Mouse (Mus musculus) T-cell, adult 2 months (primary cell): Measurements from ENCODE around the gene Zbtb49.

Experiments used
- DNase-seq: peaks from one replicate; pipeline ENCODE4 v3.0.0; 2022; ENCODE audit warnings: low spot score

The Zbtb49 gene

DNA sequence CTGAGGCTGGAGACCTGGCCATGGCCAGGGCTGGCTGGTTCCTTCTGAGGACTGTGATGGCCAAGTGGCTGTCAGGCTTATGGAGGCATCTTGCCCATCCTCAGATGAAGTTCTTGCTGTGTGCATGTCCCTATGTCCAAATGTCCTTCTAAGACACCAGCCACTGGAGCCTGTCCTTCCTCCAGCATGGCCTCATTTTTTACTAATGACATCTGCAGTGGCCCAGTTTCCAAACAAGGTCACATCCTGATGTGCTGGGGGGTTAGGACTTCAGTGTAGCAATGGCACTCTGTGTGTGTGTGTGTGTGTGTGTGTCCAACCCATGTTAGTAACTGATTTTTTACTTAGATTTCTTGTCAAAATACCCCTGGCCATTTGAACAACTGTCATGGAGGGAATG, 24.3 kb downstream of the Zbtb49 start:
- no peak for DNase-seq

DNA sequence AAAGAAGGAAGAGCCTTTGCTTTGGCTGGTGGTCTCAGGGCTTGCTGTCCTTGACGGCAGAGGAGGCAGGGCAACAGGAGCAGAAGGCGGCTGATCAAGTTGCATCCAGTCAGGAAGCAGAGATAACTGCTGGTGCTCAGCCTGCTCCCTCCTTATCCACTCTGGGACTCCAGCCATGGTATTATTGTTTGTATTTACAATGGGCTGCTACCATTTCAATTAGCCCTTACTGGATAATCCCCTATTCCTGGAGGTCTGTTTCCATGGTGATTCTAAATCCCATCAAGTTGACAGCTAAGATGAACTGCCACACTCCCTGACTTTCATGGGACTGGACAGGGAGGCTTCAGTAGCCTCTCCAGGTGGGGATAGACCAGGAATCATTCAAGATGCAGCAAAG, 25.3 kb downstream of the Zbtb49 start:
- DNase-seq, result no peak

DNA sequence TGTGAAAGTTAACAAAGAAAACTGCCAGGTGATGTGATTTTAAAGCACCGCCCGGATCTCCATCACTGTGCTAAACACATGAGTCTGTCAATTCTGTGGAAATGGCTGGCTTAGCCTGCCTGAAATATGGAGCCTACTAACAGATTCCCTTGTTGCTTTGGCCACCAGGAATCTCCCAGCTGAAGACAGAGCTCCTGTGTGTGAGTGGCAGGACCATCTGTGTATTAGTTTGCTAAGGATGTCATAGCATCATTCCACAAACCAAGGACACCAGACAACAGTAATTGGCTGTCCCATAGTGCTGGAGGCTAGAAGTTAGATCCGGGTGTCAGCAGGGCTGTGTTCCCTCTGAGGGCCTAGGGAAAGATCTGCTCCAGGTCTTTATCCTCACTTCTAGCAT, 29.4 kb downstream of the Zbtb49 start:
- DNase-seq, result no peak

DNA sequence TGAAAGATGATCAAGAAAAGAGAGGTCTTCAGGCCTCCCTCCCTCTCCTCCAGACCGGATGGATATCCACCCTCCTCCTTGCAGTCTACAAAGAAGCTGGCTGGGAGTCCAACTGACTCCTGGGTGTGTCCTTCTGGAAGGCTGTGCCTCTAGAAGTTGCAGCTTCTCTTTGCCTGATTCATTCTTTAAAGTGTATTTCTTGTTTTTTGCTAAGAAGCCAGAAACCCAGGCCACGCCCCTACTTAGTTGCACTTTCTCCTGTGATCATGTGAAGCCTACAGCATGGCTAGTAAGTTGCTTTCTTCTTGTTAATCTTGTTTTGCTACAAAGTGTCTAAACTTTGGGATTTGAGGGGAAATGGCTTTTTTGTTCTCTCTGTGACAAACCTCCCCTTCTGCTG, 33.3 kb downstream of the Zbtb49 start:
- DNase-seq, result no peak

DNA sequence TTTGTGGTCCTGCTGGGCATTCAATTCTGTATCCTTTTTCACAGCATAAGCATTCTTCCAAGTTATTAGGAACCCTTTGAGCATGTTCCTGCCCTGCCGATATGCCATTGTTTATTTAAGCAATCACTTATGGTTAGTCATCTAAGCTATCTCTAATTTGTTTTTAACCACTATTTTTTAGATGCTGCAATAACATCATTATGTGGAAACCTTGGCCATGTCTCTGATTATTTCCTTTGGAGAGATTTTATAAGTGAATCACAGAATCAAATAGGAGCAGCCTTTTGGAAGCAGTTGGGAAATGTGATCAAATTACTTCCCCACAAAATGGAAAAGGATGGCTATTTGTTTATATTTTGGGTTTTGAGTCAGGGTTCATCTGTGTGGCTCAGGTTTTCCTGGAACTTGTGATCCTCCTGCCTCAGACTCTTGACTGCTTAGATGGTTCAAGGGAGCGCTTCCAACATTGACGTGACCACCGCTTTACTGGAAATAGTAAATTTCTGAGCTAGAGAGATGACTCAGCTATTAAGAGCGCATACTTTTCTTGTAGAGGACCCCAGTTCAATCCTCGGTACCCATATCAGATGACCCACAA, 35.5 kb downstream of the Zbtb49 start:
- DNase-seq, result no peak

DNA sequence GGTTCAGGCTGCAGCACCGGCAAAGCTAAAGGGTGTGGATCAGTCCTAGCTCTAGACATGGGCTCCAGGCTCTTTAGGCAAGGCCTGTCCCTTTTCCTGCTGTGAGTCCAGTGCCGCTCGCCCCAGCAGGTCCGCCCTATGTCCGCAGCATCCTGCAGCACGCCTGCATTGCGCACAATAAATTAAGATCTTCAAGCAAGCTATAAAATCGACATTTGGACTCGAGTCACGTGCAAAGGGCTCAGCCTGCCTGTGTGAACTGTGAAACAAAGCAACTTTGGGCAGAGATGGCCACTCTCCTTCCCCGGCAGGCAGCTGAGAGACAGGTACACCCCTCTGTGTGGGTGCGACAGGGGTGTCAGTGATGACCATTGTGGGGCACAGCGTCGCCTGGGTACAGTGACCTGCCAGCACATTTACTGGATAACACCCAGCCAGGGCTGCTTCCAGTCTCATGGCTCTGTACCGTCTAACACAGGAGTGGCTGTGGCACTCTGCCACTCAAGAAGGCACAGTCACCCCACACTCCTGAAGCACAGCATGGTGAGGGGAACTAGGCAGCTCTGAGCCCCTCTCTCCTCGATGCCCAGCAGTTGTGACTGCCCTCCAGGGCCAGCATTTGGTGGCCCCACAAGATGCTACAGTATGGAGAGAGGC, 45.9 kb downstream of the Zbtb49 start:
- DNase-seq, result no peak

DNA sequence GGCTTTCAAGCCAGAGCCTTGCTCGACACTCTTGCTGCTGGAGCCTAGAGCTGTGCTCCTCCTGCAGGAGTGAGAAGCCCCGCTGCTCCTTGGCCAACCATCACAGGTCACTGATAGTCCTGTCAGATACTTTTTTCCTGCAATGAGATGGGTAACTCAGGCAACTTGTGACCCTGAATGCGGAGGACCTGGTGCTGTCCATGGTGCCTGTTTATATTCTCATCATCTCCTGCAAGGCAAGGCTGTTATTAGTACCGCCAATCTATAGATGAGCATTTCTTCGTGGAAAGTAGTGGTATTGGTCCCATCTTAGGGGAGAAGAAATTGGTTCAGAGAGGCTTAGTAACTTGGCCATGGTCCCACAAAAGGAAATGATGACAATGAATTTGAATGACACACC, 46.5 kb downstream of the Zbtb49 start:
- DNase-seq, result no peak

DNA sequence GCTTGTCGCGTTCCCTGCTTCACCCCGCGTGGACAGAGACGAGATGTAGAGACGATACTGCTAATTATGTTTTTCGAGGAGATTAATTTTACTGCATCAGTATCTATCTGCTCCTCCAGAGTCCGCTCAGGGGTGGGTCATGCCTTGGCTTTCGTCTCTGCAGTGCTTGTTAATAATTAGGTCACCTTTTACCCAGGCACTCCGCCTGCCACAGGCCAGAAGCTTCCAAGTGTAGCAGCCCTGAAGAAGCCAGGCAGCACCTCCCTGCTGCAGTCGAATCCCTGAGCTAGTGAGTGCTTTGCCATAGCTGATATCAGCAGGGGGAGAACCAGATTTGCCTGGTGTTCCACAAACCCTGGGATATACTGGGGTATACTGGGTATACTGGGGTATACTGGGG, 51.8 kb downstream of the Zbtb49 start:
- DNase-seq, result no peak

DNA sequence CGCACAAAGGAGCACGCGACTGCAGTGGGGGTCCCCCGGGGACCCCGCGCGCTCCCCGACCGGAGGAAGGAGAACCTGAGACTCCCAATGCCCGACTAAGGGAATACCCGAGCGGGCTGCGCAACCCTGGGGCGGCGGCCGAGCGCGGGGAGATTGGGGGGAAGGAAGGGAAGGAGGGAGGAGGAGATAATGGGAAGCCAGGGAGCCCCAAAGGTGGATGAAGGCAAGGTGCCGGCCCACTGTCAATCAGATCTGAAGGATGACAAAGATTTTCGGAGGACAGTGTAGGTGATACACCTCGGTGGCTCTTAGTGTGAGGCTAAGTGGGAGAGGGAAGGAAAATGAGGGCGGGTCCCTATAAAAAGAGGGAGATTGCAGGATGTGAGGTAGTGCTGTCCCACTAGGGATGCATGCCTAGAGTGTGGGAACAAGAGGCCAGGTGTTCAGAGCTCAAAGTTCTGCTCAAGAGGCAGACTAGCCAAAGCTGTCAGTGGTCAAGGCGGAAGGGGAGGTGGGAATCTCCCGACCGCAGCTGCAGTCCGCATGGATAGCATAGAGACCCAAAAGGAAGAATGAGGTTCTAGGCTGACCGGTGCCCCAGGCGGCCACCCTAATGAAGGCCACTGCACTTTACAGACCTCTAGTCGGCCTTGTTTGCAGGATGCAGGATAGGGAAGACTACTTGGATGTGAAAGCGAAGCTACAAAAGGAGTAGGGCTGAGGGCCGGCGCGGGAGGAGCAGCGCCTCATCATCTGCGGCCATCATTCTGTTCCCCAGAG, 60.4 kb downstream of the Zbtb49 start, which contains the start of gene Nsg1:
Gene Nsg1 (minus strand): TSS at position 274 of the 780 bp plus-strand sequence.
- no peak for DNase-seq

DNA sequence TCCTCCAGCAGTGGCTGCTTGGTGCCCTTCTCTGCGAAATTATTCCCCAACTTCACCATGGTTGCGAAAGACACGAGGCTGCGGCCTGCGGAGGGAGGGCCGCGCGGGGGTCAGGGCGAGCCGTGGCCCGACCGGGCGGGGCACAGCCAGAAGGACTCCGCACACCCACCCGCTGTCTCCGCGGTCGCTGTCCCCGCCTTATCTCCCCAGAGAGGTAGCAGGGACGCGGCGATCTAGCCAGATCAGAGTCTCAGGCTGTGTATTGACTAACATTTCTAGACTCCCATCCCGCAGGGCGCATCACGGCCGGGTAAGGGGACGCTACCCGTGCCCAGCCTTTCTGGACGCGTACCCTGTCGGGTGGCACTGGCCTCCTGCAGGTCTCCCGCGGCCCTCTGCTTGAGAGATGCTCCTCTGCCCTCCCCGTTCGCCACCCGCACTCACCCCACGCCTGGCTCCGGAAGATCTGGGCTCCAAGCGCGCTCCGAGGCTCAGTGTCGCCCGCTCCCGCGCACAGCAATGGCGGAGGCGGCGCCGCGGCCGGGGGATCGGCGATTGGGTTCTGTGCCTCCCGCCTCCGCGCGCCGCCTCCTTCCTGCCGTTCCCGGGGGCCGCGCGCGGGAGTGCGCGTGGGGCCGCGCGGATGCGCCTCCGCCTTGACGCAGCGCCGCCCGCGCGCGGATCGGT, 61.2 kb downstream of the Zbtb49 start:
- peak; percentile 2 for DNase-seq

DNA sequence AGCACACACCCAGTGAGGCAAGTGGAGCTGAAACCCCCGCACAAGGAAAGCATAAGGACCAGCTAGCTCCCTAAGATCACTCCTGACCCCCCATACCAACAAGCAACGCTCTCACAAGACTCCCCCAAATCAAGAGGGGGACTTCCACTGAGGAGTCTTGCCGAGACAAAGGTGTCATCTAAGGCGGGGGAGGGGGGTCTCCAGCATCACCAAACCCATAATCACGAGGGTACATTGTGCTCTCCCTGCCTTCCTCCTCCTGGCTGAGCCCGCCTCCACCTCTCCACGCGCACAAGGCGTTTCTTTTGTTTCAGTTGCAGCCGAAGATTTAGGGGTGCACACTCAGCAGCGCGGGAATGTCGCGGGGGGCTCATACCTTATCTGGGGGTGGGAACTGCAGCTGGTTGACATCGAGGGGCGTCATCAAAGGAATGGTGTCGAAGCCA, 61.7 kb downstream of the Zbtb49 start:
- no peak for DNase-seq

DNA sequence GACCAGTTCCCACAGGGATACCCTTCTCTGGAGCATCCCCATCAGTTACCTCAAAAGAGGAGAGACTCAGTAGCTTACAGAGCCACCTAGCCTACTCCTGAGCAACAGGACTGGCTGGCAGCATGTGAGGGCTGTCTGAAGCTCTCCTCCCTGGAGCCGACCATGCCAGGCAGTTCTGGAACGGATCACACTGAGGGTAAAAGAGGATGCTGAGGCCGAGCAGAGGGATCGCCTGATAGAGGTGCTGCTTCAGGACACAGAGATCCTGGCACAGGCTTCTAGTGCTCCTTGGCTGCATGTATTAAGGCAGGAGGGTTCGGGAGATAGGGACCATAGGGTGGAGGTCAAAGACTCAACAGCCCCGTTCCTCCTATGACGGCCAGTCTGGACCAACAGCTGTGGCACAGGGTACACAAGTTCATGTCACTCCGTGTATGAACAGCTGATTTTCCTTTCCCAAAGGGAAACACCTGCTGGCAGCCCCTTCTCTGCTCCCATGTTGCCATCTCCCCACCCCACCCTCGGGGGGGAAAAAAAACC, 62.7 kb downstream of the Zbtb49 start:
- DNase-seq, result no peak

DNA sequence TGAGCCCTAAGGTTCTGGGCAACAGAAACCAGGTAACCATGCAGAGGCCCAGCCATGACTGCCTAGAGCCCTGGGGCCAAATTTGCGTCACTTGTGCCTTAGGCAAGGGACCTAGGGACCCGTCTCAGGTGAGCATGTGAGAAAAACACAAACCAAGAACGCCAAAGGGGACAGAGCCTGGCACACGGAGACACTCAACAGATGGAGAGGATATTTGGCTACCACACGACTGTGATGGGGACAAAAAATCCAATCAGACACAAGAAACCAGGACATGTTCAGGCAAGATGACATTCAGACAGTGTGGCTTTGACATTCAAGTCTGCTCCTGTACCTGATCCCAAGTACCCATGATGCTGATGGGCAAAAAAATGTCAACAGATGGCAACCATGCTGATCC, 66.6 kb downstream of the Zbtb49 start:
- DNase-seq, result no peak

DNA sequence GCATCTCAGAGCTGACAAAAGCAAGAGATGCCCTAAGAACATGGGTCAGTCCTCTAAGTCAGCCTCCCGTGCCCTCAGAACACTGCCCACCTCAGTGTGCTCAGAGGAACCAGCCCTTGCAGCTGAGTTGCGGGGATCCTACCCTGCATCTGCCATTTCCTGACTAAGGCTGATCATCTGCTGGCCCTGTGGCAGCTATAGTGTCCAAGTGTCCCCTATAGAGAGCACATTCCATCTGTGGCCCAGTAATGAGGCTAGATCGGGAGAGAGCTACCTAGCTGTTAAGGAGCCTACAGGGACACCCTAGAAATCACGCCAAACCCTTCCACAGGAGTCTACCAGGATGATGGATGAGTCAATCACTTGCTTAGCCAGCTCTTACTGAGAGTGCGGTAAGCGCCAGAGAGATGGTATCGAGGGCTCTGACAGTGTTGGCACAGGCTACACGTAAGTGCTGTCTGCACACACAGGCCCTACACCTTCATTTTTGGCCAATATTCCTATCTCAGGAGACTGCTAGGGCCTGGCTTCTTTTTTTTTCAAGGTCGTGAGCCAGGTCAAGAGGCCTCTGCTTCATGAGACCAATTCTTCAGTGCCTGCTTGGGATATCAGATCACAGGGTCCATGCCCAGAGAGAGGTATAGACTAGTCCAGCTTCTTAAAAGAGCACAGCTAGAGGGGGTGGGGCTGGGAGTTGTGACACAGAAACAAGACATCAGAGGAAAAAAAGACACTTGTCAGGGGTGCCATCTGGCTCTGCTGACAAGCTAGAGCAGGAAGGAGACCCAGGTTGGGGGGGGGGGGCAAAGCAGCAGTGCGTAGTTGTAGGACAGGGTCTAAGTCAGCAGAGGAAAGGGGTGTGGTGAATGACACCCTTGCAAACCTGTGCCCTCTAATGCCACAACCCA, 67.8 kb downstream of the Zbtb49 start:
- no peak for DNase-seq

DNA sequence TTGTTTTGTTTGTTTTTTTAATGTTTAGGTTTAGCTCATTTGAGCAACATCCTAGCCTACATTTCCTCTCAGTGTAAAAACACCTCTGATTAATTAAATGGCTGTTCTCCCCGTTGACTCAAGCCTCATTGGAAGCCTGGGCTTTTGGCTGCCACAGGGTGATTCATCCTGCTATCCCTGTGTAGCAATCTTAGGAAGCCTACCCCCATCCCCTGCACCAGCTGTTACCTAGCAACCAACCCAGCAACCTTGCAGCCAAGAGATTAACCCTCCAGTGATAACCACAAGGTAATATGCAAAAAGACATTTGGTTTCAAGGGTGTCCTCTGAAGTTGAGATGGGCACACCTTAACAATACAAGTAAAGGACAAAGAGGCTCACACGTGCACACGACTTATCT, 69.0 kb downstream of the Zbtb49 start:
- no peak for DNase-seq

DNA sequence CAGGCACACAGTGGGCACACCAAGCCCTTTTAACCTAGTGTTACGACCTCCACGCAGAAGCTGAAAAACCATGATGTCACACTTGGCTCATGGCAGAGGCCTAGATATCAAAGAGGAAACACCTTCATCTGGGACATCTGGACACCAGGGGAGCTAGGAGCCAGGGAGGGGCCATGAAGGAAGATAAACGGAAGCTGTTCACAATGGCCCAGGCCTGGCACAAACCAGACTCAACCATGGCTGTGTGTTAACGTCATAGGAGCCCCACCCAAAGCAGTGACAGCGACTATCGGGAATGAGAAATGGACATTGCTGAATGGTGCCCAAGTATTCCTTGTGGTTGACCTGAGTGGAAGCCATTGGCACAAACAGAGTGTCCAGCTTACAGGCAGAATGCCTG, 73.7 kb downstream of the Zbtb49 start:
- no peak for DNase-seq

DNA sequence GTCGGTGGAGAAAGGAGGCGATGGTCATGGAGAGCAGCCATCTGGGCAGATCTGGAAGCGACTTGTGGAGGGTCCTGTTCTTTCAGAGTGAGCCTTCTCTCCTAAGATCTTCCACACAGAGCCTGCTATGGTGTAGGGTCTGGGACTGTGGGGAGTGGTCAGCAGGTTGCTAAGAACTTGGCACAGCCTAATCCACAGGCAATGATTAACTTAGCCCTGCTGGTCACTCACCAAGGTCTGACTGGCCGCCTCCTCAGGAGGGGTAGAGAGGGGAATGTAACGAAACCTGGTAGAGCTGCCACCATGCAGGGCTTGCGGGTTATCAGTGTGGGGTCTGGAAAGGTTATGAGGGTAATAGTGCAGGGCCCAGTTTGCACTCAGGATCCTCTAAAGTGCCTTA, 79.4 kb downstream of the Zbtb49 start:
- DNase-seq, result no peak
